Mouse (Mus musculus) frontal cortex, postnatal 36 days (tissue): ENCODE measurements at regions not wholly inside any gene's neighbourhood (a gene's known extent, or its start where the extent isn't known, plus 50 kb on each side); places are given as distances from the start of the nearest gene placed in this dataset.
A peak's percentile ranks its signal among the peaks of the same experiment; 100 is the strongest.

Source experiments
- DNase-seq, 2 experiments: peaks; one replicate each; pipeline ENCODE4 v3.0.0; 2022; ENCODE audit warnings: low spot score in 2 of 2

- DNase-seq, result no peak
Observed at GRCm38 (mm10) chrX:166977029-166977428, 232.1 kb downstream of the Tmsb4x start.

- no peak for DNase-seq
Observed at GRCm38 (mm10) chrX:166971721-166972120, 237.4 kb downstream of the Tmsb4x start.

GRCm38 (mm10) chrX:166964656-166965582, 244.2 kb downstream of the Tmsb4x start:
- DNase-seq, result peak in 1 of 2 experiments; percentile 6

- peak; percentile 9 to 19 for DNase-seq
Observed at GRCm38 (mm10) chrX:166952528-166953189, 256.5 kb downstream of the Tmsb4x start.

GRCm38 (mm10) chrX:166951011-166951410, 258.1 kb downstream of the Tmsb4x start:
- no peak for DNase-seq

- no peak for DNase-seq
Observed at GRCm38 (mm10) chrX:166945915-166946314, 263.2 kb downstream of the Tmsb4x start.

GRCm38 (mm10) chrX:166945476-166945875, 263.6 kb downstream of the Tmsb4x start:
- no peak for DNase-seq

GRCm38 (mm10) chrX:166933766-166934165, 275.3 kb downstream of the Tmsb4x start:
- DNase-seq, result no peak

- DNase-seq, result no peak
Observed at GRCm38 (mm10) chrX:166932472-166932871, 276.6 kb downstream of the Tmsb4x start.

GRCm38 (mm10) chrX:166931048-166931447, 278.1 kb downstream of the Tmsb4x start:
- DNase-seq, result no peak

- no peak for DNase-seq
Observed at GRCm38 (mm10) chrX:166929716-166930420, 279.2 kb downstream of the Tmsb4x start.

GRCm38 (mm10) chrX:166915356-166915953, 293.7 kb downstream of the Tmsb4x start:
- DNase-seq, result no peak

- peak in 1 of 2 experiments; percentile 14 for DNase-seq
Observed at GRCm38 (mm10) chrX:166906602-166907001, 302.5 kb downstream of the Tmsb4x start.

- DNase-seq, result peak in 1 of 2 experiments; percentile 3
Observed at GRCm38 (mm10) chrX:166900761-166901160, 308.4 kb downstream of the Tmsb4x start.

GRCm38 (mm10) chrX:166895199-166895598, 309.7 kb upstream of the Egfl6 start:
- DNase-seq, result no peak

- DNase-seq, result no peak
Observed at GRCm38 (mm10) chrX:166886417-166886816, 300.9 kb upstream of the Egfl6 start.

- DNase-seq, result no peak
Observed at GRCm38 (mm10) chrX:166869515-166869914, 284.0 kb upstream of the Egfl6 start.

GRCm38 (mm10) chrX:166867692-166868091, 282.2 kb upstream of the Egfl6 start:
- no peak for DNase-seq
